Mouse (Mus musculus): ENCODE results near the gene Tmem107.

DNA sequence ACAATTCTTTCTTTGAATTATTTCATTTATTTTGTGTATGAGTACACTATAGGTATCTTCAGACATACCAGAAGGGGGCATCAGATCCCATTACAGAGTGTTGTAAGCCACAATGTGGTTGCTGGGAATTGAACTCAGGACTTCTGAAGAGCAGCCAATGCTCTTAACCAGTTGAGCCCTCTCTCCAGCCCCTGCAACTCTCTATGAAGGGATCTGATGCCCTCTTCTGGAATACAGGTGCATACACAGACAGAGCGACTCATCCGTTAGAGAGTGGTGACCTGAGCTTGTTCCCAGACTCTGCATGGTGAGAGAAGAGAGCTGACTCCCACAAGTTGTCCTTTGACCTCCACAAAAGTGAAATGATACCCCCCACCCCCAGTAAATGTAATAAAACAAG, 41.8 kb upstream of the Tmem107 start:
- TF ChIP-seq CTCF (IDR thresholded peaks at IDR 0.05; ENCODE audit: low read depth, low read length): no peak
- TF ChIP-seq TAL1 (conservative IDR thresholded peaks at IDR 0.05; ENCODE audit: low read depth, low read length): no peak
